Mouse (Mus musculus): ENCODE measurements around the gene Sphk1.

The Sphk1 gene

GRCm38 (mm10) chr11:116580711-116581375 is 50.1 kb downstream of the Sphk1 start:
- peak; percentile 60 for DNase-seq

- peak; percentile 91 for DNase-seq
Observed at GRCm38 (mm10) chr11:116581376-116581814, 50.7 kb downstream of the Sphk1 start, which contains the start of gene Ube2o. Gene Ube2o, minus strand, starts transcription at chr11:116581447.

- DNase-seq: no peak
Observed at GRCm38 (mm10) chr11:116585682-116586081, 55.0 kb downstream of the Sphk1 start.
